Mouse (Mus musculus) erythroblast, embryonic 14.5 days (primary cell): Measurements from ENCODE around the gene Npw.

Experiments used
- GATA1 ChIP-seq: IDR thresholded peaks from 2 replicates; pipeline ENCODE4 v1.6.1; 2012; ENCODE audit warnings: low read length, inconsistent platforms, mixed read lengths
- TAL1 ChIP-seq: IDR thresholded peaks from 3 replicates; pipeline ENCODE4 v1.6.1; 2012; ENCODE audit warnings: low read length, inconsistent platforms, mixed read lengths

GRCm38 (mm10) chr17:24638840-24639239 is 19.4 kb downstream of the Npw start:
- TF ChIP-seq GATA1, result no peak
- TF ChIP-seq TAL1, result no peak
